Mouse (Mus musculus): ENCODE measurements around the gene Cdc25b. TPM values are rescaled to one million over a fixed set of nuclear protein-coding genes. Genes with fewer than 3 reads are reported as not detected.

The Cdc25b gene
- polyA plus RNA-seq, 2 experiments: 166 to 184 TPM

- peaks cover 17% of the 10 kb centered on the region for H3K36me3 ChIP-seq (replicated peaks; ENCODE audit: control insufficient read depth, insufficient read depth, low read depth)
- TF ChIP-seq EP300 (IDR thresholded peaks at IDR 0.05; ENCODE audit: low read depth): no peak
- TF ChIP-seq CTCF (IDR thresholded peaks at IDR 0.05; ENCODE audit: low read depth): no peak
- H3K9me3 ChIP-seq (ENCODE audit: control insufficient read depth, low read length): no peaks in the 10 kb centered on the region
- H3K9ac ChIP-seq (replicated peaks): no peak overlapping the region
- peaks cover 22 to 26% of the 10 kb centered on the region in 2 experiments for H3K4me1 ChIP-seq (replicated peaks; ENCODE audit: control insufficient read depth in 2 of 2, insufficient read depth in 2 of 2, low read length in 1 of 2)
- no peak overlapping the region for H3K27ac ChIP-seq
- 59% methylated on average over 5 of the region's 5 CpGs for WGBS (ENCODE audit: insufficient replicate concordance)
- ATAC-seq (ENCODE audit: insufficient read depth) (no peak), DNase-seq (ENCODE audit: low read depth in 3 of 3, low spot score in 3 of 3) (no peak)
- no peak overlapping the region for H3K4me2 ChIP-seq (ENCODE audit: low read depth)
- no peaks in the 10 kb centered on the region for H3K27me3 ChIP-seq (ENCODE audit: control insufficient read depth, insufficient read depth, low read length)
- H3K4me3 ChIP-seq (ENCODE audit: insufficient read depth in 1 of 2, low read depth in 2 of 2, low read length in 2 of 2): no peak overlapping the region
These were observed 46.2 kb upstream of the Cdc25b start for GRCm38 (mm10) chr2:131140533-131140905.

DNA sequence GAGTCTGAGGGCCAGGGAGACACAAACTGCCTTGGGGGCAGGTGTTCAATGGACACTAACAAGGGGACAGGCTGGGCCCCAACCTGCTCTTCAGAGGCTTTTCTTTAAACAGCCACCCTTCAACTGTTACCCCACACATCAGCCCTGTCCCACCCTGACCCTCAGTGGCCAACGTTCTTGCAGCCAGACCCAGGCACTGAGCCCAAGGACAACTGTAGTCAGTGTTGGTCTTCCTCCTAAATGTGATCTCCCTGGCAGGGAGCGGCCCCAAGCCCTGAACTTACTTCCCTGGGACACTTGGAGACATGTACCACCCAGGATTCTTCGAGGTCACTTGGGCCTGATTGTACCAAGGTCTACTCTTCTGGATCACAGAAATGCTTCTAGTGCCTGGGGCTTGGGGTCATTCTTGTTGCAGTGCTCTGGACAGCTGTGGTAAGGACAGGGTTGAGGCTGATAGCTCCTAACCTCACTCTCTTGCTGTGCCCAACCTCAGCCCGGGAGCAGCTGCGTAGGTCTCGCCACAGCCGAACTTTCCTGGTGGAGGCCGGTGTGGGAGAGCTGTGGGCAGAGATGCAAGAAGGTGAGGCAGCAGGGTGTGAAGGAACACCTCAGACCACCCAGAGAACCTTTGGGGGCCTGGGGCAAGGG is 45.3 kb upstream of the Cdc25b start:
- no peak for DNase-seq (ENCODE audit: low read depth in 3 of 3, low spot score in 3 of 3)
- Histone ChIP-seq H3K4me3 (ENCODE audit: insufficient read depth in 1 of 2, low read depth in 2 of 2, low read length in 2 of 2) (no peak overlapping the region), H3K9me3 (ENCODE audit: control insufficient read depth, low read length) (no peaks in the 10 kb centered on the region), H3K27ac (no peak overlapping the region), H3K4me2 (ENCODE audit: low read depth) (no peak overlapping the region), H3K36me3 (replicated peaks; ENCODE audit: control insufficient read depth, insufficient read depth, low read depth) (peaks cover 25% of the 10 kb centered on the region), H3K9ac (replicated peaks) (no peak overlapping the region), H3K4me1 (replicated peaks; ENCODE audit: control insufficient read depth in 2 of 2, insufficient read depth in 2 of 2, low read length in 1 of 2) (peaks cover 16 to 19% of the 10 kb centered on the region in 2 experiments), H3K27me3 (ENCODE audit: control insufficient read depth, insufficient read depth, low read length) (no peaks in the 10 kb centered on the region)
- TF ChIP-seq EP300 (IDR thresholded peaks at IDR 0.05; ENCODE audit: low read depth): no peak
- WGBS (ENCODE audit: insufficient replicate concordance): 87% methylated on average over 8 of the region's 8 CpGs
- ATAC-seq (ENCODE audit: insufficient read depth): no peak

- H3K4me2 ChIP-seq (ENCODE audit: low read depth): peak overlapping the region; percentile 33
- H3K27ac ChIP-seq: no peak overlapping the region
- TF ChIP-seq EP300 (IDR thresholded peaks at IDR 0.05; ENCODE audit: low read depth): no peak
- peak; percentile 98 for TF ChIP-seq CTCF (IDR thresholded peaks at IDR 0.05; ENCODE audit: low read depth)
- H3K4me3 ChIP-seq (ENCODE audit: insufficient read depth in 1 of 2, low read depth in 2 of 2, low read length in 2 of 2): no peak overlapping the region
- peaks cover 35% of the 10 kb centered on the region for H3K36me3 ChIP-seq (replicated peaks; ENCODE audit: control insufficient read depth, insufficient read depth, low read depth)
- peaks cover 6 to 11% of the 10 kb centered on the region in 2 experiments; a peak in 3 of 4 replicates for H3K4me1 ChIP-seq (replicated peaks; ENCODE audit: control insufficient read depth in 2 of 2, insufficient read depth in 2 of 2, low read length in 1 of 2)
- no peaks in the 10 kb centered on the region for H3K9me3 ChIP-seq (ENCODE audit: control insufficient read depth, low read length)
- DNase-seq (ENCODE audit: low read depth in 3 of 3, low spot score in 3 of 3): peak; percentile 62 to 73 (median 65)
- WGBS (ENCODE audit: insufficient replicate concordance): 24% methylated on average over 18 of the region's 18 CpGs
- no peaks in the 10 kb centered on the region for H3K27me3 ChIP-seq (ENCODE audit: control insufficient read depth, insufficient read depth, low read length)
- ATAC-seq (ENCODE audit: insufficient read depth): peak; percentile 79
- H3K9ac ChIP-seq (replicated peaks): no peak overlapping the region
These were observed 44.2 kb upstream of the Cdc25b start for GRCm38 (mm10) chr2:131142592-131142991.

GRCm38 (mm10) chr2:131143007-131143780 is 43.6 kb upstream of the Cdc25b start:
- Histone ChIP-seq H3K4me2 (ENCODE audit: low read depth) (peak overlapping the region; percentile 33), H3K36me3 (replicated peaks; ENCODE audit: control insufficient read depth, insufficient read depth, low read depth) (peaks cover 41% of the 10 kb centered on the region), H3K9ac (replicated peaks) (no peak overlapping the region), H3K4me3 (ENCODE audit: insufficient read depth in 1 of 2, low read depth in 2 of 2, low read length in 2 of 2) (no peak overlapping the region), H3K27me3 (ENCODE audit: control insufficient read depth, insufficient read depth, low read length) (no peaks in the 10 kb centered on the region), H3K9me3 (ENCODE audit: control insufficient read depth, low read length) (no peaks in the 10 kb centered on the region), H3K4me1 (replicated peaks; ENCODE audit: control insufficient read depth in 2 of 2, insufficient read depth in 2 of 2, low read length in 1 of 2) (peaks cover 6 to 11% of the 10 kb centered on the region in 2 experiments; a peak in 3 of 4 replicates), H3K27ac (no peak overlapping the region)
- TF ChIP-seq EP300 (IDR thresholded peaks at IDR 0.05; ENCODE audit: low read depth) (no peak), CTCF (IDR thresholded peaks at IDR 0.05; ENCODE audit: low read depth) (no peak)
- WGBS (ENCODE audit: insufficient replicate concordance): 79% methylated on average over 22 of the region's 22 CpGs
- ATAC-seq (ENCODE audit: insufficient read depth) (peak; percentile 7; the same call in 1 of the 2 replicates), DNase-seq (ENCODE audit: low read depth in 3 of 3, low spot score in 3 of 3) (no peak)

DNA sequence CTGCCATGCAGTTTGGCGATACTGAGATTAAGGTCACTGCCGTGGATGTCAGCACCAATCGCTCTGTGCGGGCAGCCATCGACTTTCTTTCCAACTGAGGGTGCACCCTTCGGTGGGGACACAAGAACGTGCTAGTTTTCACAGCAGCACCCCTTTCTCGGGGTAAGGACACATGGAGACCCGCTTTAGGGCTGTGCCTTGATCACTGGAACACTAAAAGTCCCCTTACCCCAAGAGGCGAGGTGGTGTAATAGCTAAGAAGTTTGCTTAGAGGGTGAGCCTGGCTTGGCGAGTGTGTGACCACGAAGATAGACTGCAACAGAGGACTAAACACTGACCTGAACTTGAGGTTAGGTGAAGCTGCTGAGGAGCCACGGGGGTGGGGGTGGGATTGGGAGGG is 41.6 kb upstream of the Cdc25b start:
- 71% methylated on average over 13 of the region's 13 CpGs for WGBS (ENCODE audit: insufficient replicate concordance)
- H3K9ac ChIP-seq (replicated peaks): no peak overlapping the region
- no peak overlapping the region for H3K4me2 ChIP-seq (ENCODE audit: low read depth)
- no peaks in the 10 kb centered on the region for H3K27me3 ChIP-seq (ENCODE audit: control insufficient read depth, insufficient read depth, low read length)
- H3K4me3 ChIP-seq (ENCODE audit: insufficient read depth in 1 of 2, low read depth in 2 of 2, low read length in 2 of 2): no peak overlapping the region
- H3K36me3 ChIP-seq (replicated peaks; ENCODE audit: control insufficient read depth, insufficient read depth, low read depth): peaks cover 59% of the 10 kb centered on the region
- H3K9me3 ChIP-seq (ENCODE audit: control insufficient read depth, low read length): no peaks in the 10 kb centered on the region
- no peak overlapping the region for H3K27ac ChIP-seq
- ATAC-seq (ENCODE audit: insufficient read depth) (no peak), DNase-seq (ENCODE audit: low read depth in 3 of 3, low spot score in 3 of 3) (no peak)
- peaks cover 3% of the 10 kb centered on the region in 2 experiments; a peak in 3 of 4 replicates for H3K4me1 ChIP-seq (replicated peaks; ENCODE audit: control insufficient read depth in 2 of 2, insufficient read depth in 2 of 2, low read length in 1 of 2)
- TF ChIP-seq EP300 (IDR thresholded peaks at IDR 0.05; ENCODE audit: low read depth) (no peak), CTCF (IDR thresholded peaks at IDR 0.05; ENCODE audit: low read depth) (no peak)

Data from liver, embryonic 14.5 days (tissue).